Mouse (Mus musculus): ENCODE data around the gene Hcn3.
"Not testable (repeated sequence)": the region's sequence is repeated elsewhere in the genome, so short reads cannot be mapped to it uniquely, and the experiment has no call there.

The Hcn3 gene

GRCm38 (mm10) chr3:89179056-89179455 is 19.1 kb upstream of the Hcn3 start:
- no peak for DNase-seq

GRCm38 (mm10) chr3:89178107-89178385 is 18.1 kb upstream of the Hcn3 start:
- no peak for DNase-seq

GRCm38 (mm10) chr3:89177242-89178106 is 17.5 kb upstream of the Hcn3 start, which contains the start of gene Scamp3:
Scamp3 (plus strand) TSS chr3:89177473.
- DNase-seq, result peak; percentile 89 to 96

GRCm38 (mm10) chr3:89176421-89176820 is 16.4 kb upstream of the Hcn3 start:
- DNase-seq, result no peak

- DNase-seq, result no peak
These were observed 15.5 kb upstream of the Hcn3 start for GRCm38 (mm10) chr3:89175544-89175943.

GRCm38 (mm10) chr3:89174844-89175243 is 14.8 kb upstream of the Hcn3 start:
- no peak for DNase-seq

GRCm38 (mm10) chr3:89166945-89167344 is 6.9 kb upstream of the Hcn3 start:
- no peak for DNase-seq

- no peak for DNase-seq
These were observed 5.4 kb upstream of the Hcn3 start for GRCm38 (mm10) chr3:89165268-89165870.

- DNase-seq, result peak; percentile 96 to 98
These were observed 4.7 kb upstream of the Hcn3 start, which contains the start of gene Clk2 for GRCm38 (mm10) chr3:89164506-89165267. Clk2 (plus strand) TSS chr3:89164795.

GRCm38 (mm10) chr3:89163643-89164245 is 3.7 kb upstream of the Hcn3 start:
- DNase-seq, result no peak

- no peak for DNase-seq
These were observed 3.1 kb upstream of the Hcn3 start for GRCm38 (mm10) chr3:89163123-89163522.

- no peak for DNase-seq
These were observed 1.8 kb upstream of the Hcn3 start for GRCm38 (mm10) chr3:89161786-89162185.

GRCm38 (mm10) chr3:89161207-89161606 is 1.2 kb upstream of the Hcn3 start:
- not testable (repeated sequence) for DNase-seq

- peak; percentile 68 to 88 for DNase-seq
These were observed 785 bp downstream of the Hcn3 start for GRCm38 (mm10) chr3:89159211-89159610.

GRCm38 (mm10) chr3:89158651-89159050 is 1.3 kb downstream of the Hcn3 start:
- no peak for DNase-seq

GRCm38 (mm10) chr3:89156951-89157350 is 3.0 kb downstream of the Hcn3 start:
- no peak for DNase-seq

- DNase-seq, result no peak
These were observed 7.7 kb downstream of the Hcn3 start for GRCm38 (mm10) chr3:89152084-89152835.

- DNase-seq, result no peak
These were observed 11.4 kb downstream of the Hcn3 start for GRCm38 (mm10) chr3:89148567-89148966.

GRCm38 (mm10) chr3:89147979-89148311 is 12.1 kb downstream of the Hcn3 start:
- DNase-seq, result peak in 1 of 2 experiments; percentile 22

- DNase-seq, result peak; percentile 78 to 83
These were observed 12.7 kb downstream of the Hcn3 start for GRCm38 (mm10) chr3:89147101-89147978.

GRCm38 (mm10) chr3:89145566-89145965 is 14.4 kb downstream of the Hcn3 start:
- DNase-seq, result no peak

Measured in kidney, postnatal 36 days (tissue).